Mouse (Mus musculus): Measurements from ENCODE around the gene Gm49387. TPM values are rescaled to one million over a fixed set of nuclear protein-coding genes. Genes with fewer than 3 reads are reported as not detected.

The Gm49387 gene
- polyA plus RNA-seq, 1 experiment = not detected

- H3K27ac ChIP-seq (ENCODE audit: insufficient read depth, low read depth, low read length) = no peak overlapping the region
- H3K4me3 ChIP-seq (ENCODE audit: insufficient read depth, low read length) = no peak overlapping the region
- no peak for TF ChIP-seq POLR2A (IDR thresholded peaks at IDR 0.05; ENCODE audit: borderline replicate concordance, low read depth, low read length)
- TF ChIP-seq CTCF (IDR thresholded peaks at IDR 0.05; ENCODE audit: low read depth, low read length) = no peak
- H3K4me1 ChIP-seq (ENCODE audit: control insufficient read depth, insufficient read depth, low read length) = peaks cover 3% of the 10 kb centered on the region; the same call in 1 of the 2 replicates
Observed at GRCm38 (mm10) chr14:31586451-31586850, 54.2 kb downstream of the Gm49387 start.

DNA sequence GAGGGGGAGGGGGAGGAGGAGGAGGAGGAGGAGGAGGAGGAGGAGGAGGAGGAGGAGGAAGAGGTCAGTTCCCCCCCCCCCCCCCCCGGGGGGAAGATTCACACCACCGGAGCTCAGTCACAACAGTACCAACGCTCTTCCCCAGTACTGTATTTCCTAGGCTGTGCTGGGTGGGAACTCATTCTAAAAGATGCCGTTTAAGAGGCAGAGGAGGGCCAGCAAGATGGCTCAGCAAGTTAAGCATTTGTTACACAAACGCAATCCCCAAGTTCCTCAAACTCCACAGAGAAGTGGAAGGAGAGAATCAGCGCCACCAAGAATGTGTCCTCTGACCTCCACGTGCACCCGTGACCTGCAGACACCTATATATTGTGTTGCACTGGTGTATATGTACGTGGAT, 57.6 kb downstream of the Gm49387 start:
- Histone ChIP-seq H3K4me1 (ENCODE audit: control insufficient read depth, insufficient read depth, low read length) (peaks cover 3% of the 10 kb centered on the region; the same call in 1 of the 2 replicates), H3K27ac (ENCODE audit: insufficient read depth, low read depth, low read length) (no peak overlapping the region), H3K4me3 (ENCODE audit: insufficient read depth, low read length) (no peak overlapping the region)
- TF ChIP-seq POLR2A (IDR thresholded peaks at IDR 0.05; ENCODE audit: borderline replicate concordance, low read depth, low read length) (no peak), CTCF (IDR thresholded peaks at IDR 0.05; ENCODE audit: low read depth, low read length) (no peak)

- Histone ChIP-seq H3K27ac (ENCODE audit: insufficient read depth, low read depth, low read length) (no peak overlapping the region), H3K4me3 (ENCODE audit: insufficient read depth, low read length) (no peak overlapping the region), H3K4me1 (ENCODE audit: control insufficient read depth, insufficient read depth, low read length) (peaks cover 15% of the 10 kb centered on the region)
- TF ChIP-seq POLR2A (IDR thresholded peaks at IDR 0.05; ENCODE audit: borderline replicate concordance, low read depth, low read length) (no peak), CTCF (IDR thresholded peaks at IDR 0.05; ENCODE audit: low read depth, low read length) (no peak)
Observed at GRCm38 (mm10) chr14:31577966-31578735, 62.5 kb downstream of the Gm49387 start.

GRCm38 (mm10) chr14:31576846-31577697, 63.6 kb downstream of the Gm49387 start:
- H3K4me1 ChIP-seq (ENCODE audit: control insufficient read depth, insufficient read depth, low read length) = peaks cover 19% of the 10 kb centered on the region
- TF ChIP-seq POLR2A (IDR thresholded peaks at IDR 0.05; ENCODE audit: borderline replicate concordance, low read depth, low read length) (no peak), CTCF (IDR thresholded peaks at IDR 0.05; ENCODE audit: low read depth, low read length) (no peak)
- H3K4me3 ChIP-seq (ENCODE audit: insufficient read depth, low read length) = no peak overlapping the region
- H3K27ac ChIP-seq (ENCODE audit: insufficient read depth, low read depth, low read length) = no peak overlapping the region

DNA sequence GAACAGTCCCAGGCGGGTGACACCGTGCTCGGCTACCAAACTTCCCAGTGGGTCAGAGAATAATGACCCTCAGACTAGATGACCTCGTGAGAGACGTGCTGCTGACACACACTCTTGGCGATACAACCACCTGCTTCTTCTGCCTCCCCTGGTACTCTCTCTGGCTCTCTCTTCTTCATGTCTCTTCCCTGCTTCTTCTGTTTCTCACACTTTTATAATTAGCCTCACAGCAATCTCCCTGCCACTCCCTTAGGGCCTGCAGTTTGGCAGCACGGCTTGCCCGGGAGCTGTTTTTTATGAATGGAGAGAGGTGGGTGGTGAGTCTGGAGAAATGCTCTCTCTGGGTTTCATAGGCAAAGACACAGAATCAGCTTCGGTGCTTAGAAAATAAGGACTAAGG, 64.8 kb downstream of the Gm49387 start:
- peaks cover 26% of the 10 kb centered on the region for H3K4me1 ChIP-seq (ENCODE audit: control insufficient read depth, insufficient read depth, low read length)
- H3K27ac ChIP-seq (ENCODE audit: insufficient read depth, low read depth, low read length) = no peak overlapping the region
- no peak overlapping the region for H3K4me3 ChIP-seq (ENCODE audit: insufficient read depth, low read length)
- TF ChIP-seq CTCF (IDR thresholded peaks at IDR 0.05; ENCODE audit: low read depth, low read length) = no peak
- no peak for TF ChIP-seq POLR2A (IDR thresholded peaks at IDR 0.05; ENCODE audit: borderline replicate concordance, low read depth, low read length)

DNA sequence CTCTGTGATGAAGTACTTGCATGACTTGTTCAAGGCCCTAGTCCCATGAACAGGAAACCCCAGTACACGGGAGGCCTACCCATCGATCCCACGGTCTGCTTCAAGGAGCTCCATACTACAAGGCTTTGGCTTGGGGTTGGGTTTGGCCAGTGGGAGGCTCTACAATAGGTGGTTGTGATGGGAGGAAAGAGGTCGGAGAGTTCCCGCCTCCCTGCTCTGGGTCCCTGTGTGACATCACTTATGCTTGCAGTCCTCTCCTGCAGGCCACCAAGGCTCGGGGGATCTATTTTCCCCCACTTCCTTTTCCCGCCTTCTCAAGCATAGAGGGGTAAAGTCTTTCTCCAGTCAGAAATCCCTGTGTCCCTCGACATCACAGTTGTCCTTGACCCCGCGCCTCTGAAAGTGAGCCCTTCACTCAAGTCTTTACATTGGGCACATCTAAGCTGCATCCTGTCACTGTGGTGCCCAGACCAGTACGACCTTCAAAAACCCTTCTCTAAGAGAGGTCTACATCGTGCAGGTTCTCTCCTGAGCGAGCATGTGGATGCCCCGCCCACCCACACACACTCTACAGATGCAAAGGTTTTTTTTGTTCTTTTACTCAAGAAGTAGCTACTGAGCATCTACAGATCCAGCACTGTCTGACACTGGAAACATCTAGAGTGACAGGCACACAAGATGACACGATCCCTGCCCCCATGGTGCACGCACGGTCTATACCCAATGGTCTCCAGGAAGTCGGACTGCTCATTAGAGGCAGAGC, 65.6 kb downstream of the Gm49387 start:
- H3K4me3 ChIP-seq (ENCODE audit: insufficient read depth, low read length) = no peak overlapping the region

GRCm38 (mm10) chr14:31572561-31573175, 68.0 kb downstream of the Gm49387 start:
- TF ChIP-seq POLR2A (IDR thresholded peaks at IDR 0.05; ENCODE audit: borderline replicate concordance, low read depth, low read length) = no peak
- TF ChIP-seq CTCF (IDR thresholded peaks at IDR 0.05; ENCODE audit: low read depth, low read length) = no peak
- Histone ChIP-seq H3K27ac (ENCODE audit: insufficient read depth, low read depth, low read length) (no peak overlapping the region), H3K4me3 (ENCODE audit: insufficient read depth, low read length) (no peak overlapping the region), H3K4me1 (ENCODE audit: control insufficient read depth, insufficient read depth, low read length) (peaks cover 48% of the 10 kb centered on the region)

More for the DNA sequence above, 65.6 kb downstream of the Gm49387 start:
- Histone ChIP-seq H3K27ac (ENCODE audit: insufficient read depth, low read depth, low read length) (no peak overlapping the region), H3K4me1 (ENCODE audit: control insufficient read depth, insufficient read depth, low read length) (peaks cover 34% of the 10 kb centered on the region)
- TF ChIP-seq POLR2A (IDR thresholded peaks at IDR 0.05; ENCODE audit: borderline replicate concordance, low read depth, low read length) = no peak

DNA sequence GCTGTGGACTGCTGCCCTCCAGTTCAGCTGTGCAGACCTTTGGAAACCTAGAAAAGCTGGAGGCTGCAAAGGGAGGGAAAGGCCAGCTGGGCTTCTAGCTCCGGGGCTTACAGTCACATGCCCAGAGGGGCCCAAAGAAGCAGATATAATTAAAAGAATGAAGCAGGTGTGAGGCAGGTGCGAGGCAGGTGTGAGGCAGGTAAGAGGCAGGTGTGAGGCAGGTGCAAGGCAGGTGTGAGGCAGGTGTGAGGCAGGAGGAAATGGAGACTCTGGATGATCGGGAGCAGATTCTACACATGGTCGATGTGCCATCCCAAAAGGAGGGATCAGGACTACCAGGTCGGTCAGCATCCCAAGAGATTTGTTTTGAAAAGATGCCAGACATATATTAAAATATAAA, 69.3 kb downstream of the Gm49387 start:
- H3K4me1 ChIP-seq (ENCODE audit: control insufficient read depth, insufficient read depth, low read length) = peaks cover 48% of the 10 kb centered on the region
- H3K4me3 ChIP-seq (ENCODE audit: insufficient read depth, low read length) = no peak overlapping the region
- TF ChIP-seq POLR2A (IDR thresholded peaks at IDR 0.05; ENCODE audit: borderline replicate concordance, low read depth, low read length) = no peak
- no peak for TF ChIP-seq CTCF (IDR thresholded peaks at IDR 0.05; ENCODE audit: low read depth, low read length)
- no peak overlapping the region for H3K27ac ChIP-seq (ENCODE audit: insufficient read depth, low read depth, low read length)
